Mouse (Mus musculus) frontal cortex, postnatal 36 days (tissue): ENCODE results near the gene Cdk5.

ENCODE experiments used
- DNase-seq, 2 experiments: peaks; one replicate each; pipeline ENCODE4 v3.0.0; 2022; ENCODE audit warnings: low spot score in 2 of 2

The Cdk5 gene

GRCm38 (mm10) chr5:24423129-24424003 is at the start of gene Cdk5, which contains the start of gene Slc4a2:
Gene Cdk5, minus strand, starts transcription at chr5:24423530.
Gene Slc4a2, plus strand, starts transcription at chr5:24423837.
- peak; percentile 99 to 100 for DNase-seq

GRCm38 (mm10) chr5:24470600-24470999 is 47.3 kb upstream of the Cdk5 start:
- peak; percentile 68 to 77 for DNase-seq

DNA sequence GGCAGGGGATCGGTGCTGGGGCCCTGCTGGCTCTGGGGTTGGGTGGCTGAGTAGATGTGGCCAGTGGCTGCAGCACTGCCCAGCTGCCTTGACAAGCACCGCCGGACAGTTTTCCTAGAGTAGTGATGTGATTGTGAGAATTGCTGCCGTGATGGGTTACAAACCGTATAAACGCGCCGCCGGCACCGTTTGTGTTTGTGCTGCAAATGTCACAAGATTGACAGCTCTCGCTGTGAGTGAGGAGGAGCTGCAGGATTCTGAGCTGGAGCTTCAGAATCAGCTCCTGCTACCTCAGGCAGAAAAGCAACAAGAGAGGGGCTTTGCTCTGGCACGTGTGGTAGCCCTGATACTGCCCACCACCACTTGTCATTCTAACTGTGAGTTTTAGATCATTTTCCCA is 43.4 kb upstream of the Cdk5 start:
- DNase-seq: no peak

GRCm38 (mm10) chr5:24455613-24456012 is 32.3 kb upstream of the Cdk5 start:
- no peak for DNase-seq

DNA sequence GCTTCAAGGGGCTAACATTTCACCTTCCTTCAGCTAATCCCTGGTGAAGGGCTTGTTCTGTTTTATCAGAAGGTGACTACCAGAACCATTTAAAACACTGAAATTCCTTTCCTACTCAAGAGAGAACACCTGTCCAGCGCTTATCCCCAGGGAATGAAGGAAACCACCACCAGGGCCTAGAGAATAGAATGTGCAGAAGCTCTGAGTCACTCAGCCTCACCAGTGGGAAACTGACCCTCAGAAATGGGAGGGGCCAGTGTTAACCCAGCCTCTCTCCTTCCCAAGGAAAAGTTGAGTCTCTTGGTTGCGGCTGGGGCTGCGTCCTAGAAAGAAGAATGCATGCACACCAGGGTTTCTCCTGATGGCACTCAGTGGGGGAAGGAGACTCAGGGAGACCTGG is 31.7 kb upstream of the Cdk5 start:
- DNase-seq: no peak

GRCm38 (mm10) chr5:24453985-24454303 is 30.6 kb upstream of the Cdk5 start:
- DNase-seq: no peak

DNA sequence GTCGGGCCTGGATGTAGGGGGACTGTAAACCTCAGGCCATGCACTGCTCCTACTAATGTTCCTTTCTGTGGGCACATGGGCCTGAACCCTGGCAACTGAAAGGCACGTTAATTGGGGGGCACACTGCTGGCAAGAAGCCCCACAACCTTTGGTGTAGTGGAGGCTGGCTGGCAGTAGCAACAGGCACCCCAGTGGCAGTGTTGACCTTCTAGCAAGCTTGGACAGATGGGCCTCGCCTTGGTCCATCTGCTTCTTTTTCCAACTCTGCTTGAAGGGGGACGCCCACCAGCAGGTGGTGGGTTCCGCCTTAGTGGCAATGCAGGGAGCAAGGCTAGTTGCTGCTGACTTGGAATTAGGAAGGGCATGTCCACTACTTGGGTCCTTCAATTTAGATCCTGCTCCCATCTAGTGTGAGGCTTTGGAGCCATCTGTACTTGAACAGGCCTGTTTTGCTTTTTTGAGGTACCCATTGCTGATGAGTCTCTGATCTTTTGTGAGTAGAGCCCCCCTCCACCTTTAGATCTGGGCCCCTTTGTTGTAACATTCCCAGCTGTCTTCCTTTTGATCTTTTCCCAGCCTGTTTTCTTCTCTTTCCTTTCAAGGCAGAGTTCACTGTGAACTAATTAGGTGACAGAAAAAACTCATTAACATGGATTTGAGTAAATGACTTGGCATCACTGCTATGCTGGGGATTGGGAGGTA is 30.1 kb upstream of the Cdk5 start:
- peak in 1 of 2 experiments; percentile 34 for DNase-seq

- DNase-seq: peak; percentile 37 to 55
Observed at GRCm38 (mm10) chr5:24452691-24453233, 29.4 kb upstream of the Cdk5 start.

- DNase-seq: peak in 1 of 2 experiments; percentile 35
Observed at GRCm38 (mm10) chr5:24452030-24452690, 28.8 kb upstream of the Cdk5 start, which contains the start of gene Agap3. Gene Agap3, plus strand, starts transcription at chr5:24452177.

- DNase-seq: peak; percentile 75 to 79
Observed at GRCm38 (mm10) chr5:24451264-24452029, 28.1 kb upstream of the Cdk5 start.

DNA sequence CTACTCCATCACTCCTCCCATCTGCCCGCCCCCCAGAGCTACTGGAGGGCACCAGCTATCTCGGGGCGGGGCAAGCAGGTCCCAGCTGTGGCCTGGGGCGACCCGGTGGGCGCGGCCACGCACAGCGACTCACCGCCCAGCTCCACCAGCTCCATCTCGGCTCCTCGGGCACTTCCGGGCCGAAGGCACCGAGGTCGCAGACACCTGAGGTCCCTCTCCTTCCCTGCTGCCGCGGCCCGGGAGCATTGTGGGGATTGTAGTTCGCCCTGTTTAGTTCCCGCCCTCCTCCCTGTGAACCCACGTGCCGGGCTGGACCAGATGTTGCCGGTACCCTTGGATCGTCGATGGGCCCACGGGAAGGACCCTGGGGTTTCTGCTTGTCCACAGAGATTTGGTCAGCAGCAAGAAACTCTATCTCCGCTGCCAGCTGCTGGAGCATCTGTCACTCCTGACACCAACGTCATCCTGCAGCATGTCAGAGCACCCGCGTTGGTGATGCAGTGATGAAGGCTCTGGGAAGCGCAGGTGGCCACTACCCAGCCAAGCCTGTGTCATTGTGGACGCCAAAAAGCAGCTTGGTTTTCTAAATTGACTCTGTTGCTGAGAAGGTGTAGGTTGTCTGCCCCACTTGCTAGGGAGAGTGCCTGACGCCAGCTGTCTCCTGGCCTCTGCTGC is 24.4 kb upstream of the Cdk5 start, which contains the start of gene Tmub1:
Tmub1 (minus strand) TSS at position 231 of the 675 bp plus-strand sequence.
- DNase-seq: peak; percentile 89 to 91

- no peak for DNase-seq
Observed at GRCm38 (mm10) chr5:24446630-24447029, 23.3 kb upstream of the Cdk5 start.

- no peak for DNase-seq
Observed at GRCm38 (mm10) chr5:24445428-24446080, 22.2 kb upstream of the Cdk5 start.

DNA sequence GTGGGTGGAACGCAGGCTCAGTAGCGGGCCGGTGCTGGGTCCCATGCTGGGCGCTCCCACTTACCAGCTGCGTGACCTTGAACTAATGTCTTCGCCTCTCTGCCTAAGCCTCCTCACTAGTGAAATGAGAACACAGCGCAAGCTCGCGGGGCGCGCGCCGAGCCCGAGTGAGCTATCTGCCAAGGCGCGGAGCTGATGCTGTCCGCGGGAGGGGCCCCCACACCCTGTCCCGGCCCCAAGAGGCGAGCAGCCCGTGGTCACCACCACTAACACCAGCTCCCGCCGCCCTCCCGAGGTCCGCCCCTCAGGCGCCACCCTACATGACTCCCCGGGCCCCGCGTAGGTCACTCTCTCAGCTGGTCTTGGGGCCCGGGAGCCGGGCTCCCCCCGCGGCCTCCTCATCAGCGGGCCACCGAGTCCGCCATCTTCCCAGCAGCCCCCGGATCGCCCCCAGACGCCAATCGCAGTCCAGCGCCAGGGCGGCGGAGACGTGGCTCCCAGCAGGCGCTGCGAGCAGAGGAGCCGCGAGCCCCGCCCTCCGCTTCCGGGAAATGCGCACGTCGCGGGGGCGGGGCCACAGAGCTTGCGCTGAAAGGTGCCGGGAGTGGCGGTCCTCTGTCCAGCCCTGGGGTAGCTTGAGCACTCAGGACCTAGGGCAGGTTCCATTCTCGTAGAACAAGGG is 21.6 kb upstream of the Cdk5 start, which contains the start of gene Fastk:
Fastk (minus strand) TSS at position 542 of the 682 bp plus-strand sequence.
- peak; percentile 94 for DNase-seq

DNA sequence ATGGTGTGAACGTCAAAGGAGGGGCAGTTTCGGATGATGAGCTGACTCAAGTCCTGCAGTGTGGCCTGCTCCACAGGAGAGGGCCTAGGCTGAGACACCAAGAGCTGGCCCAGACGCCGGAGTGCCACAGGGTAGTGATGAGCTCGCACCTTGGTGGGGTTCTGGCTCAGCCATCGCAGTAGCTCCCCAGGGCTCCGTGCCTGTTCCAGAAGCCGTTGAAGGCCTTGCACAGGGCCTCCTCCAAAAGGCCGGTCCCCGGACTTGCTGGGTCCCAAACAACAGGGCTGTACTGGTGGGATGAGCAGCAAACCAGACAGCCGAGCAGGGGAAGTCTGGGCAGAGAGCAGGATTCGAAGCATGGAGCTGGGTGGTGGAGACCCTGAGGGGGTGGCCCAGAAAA is 20.6 kb upstream of the Cdk5 start:
- DNase-seq: no peak

DNA sequence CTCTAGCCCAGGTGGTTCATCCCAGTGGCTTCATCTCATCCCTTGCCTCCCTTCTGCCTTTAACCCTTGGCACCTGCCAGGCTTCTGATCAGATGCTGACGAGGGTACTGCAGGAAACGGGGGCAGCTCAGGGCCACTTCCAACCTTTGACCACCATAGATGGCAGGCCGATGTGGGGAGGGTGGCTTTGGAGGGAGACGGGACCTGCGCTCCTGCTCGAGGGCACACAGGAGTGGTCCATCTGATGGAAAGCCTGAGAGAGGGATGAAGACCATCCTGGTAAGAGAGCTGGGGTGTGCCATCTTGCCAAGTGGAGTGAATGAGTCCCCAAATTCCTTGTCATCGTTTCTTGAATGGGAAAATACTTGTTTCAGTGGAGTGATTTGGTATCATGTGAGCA is 19.9 kb upstream of the Cdk5 start:
- DNase-seq: no peak

DNA sequence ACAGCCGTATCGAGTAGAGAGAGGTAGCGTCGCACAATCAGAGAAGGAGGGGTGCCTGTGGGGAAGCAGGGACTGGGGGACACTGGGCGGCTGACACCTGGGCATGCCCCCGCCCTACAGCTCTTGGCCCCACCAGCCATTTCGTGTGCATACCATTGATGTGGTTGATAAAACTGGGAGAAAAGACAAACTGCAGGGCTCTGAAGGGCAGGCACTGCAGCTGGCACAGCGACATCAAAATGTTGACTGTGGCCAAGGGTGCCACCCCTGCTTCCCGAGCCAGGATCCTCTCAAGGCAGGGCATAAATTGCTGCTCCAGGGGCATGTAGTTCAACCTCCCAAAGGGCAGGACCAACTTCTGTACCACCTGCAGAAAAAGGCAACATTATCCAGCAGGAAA is 18.7 kb upstream of the Cdk5 start:
- DNase-seq: no peak

- DNase-seq: no peak
Observed at GRCm38 (mm10) chr5:24441187-24441586, 17.9 kb upstream of the Cdk5 start.

DNA sequence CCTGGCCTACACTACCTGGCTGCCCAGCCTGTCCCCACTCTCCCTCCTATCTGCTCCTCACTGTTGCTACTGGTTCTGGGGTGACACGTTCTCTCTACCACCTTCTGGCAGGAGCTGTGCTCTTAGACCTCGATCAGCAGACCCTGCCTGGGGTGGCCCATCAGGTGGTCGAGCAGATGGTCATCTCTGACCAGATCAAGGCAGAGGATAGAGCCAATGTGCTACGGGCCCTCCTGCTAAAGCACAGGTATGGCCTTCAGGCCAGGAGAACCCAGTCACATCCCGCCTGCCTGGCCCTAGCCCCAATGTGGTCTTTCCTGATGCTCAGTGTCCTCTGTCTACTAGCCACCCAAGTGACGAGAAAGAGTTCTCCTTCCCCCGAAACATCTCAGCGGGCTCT is 10.7 kb upstream of the Cdk5 start:
- DNase-seq: no peak
